Mouse (Mus musculus) left cerebral cortex, adult 9 months (tissue): Measurements from ENCODE around the gene Cacna1b.

Experiments
- DNase-seq, 2 experiments: peaks; one replicate each; pipeline ENCODE4 v3.0.0; 2022; ENCODE audit warnings: low spot score in 2 of 2

The Cacna1b gene

DNA sequence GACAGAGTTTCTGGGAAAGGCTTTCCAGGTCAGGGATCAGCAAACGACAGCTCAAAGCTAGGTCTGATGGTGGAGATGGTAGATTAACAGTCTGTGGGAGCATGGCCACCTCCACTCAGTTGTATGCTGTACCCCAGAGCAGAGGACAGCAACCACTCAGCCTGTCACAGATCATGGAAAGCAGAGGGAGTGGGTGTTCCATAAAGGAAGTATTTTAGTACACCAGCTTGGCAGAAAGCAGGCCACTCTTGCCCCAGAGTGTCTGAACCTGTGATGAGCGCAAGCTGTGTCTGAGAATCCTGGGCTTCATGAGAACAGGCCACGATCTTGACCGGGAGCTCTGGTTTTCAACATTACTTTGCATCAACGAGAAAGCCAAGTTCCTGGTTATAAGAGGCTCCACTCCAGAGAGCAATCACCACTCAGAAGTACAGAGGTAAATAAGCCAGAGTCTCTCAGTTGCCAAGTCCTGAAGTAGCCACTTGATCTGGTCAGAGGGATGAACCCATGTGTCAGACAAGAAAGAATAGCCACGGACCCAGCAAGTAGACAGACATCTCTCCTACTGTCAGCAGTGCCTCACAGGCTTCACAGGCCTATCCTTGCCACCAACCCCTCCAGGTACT is 103.7 kb downstream of the Cacna1b start:
- DNase-seq, result no peak

DNA sequence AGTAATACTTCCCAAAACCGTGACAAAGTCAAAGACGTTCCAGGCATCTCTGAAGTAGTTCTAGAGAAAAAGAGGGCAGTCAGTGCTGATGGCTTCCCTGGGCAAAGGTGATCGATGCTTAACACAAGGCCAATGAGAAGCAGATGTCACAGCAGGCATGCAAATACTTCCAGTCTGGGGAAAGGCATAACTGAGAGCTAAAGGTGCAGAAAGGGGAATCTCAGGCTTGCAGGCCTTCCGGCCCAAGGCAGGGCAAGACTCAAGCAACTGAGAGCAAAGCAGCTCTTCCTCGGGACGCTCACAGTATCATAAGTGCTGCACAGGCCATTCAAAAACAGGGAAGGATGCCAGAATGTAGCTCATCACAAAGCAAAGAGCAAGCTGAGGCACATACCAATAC is 114.4 kb downstream of the Cacna1b start:
- no peak for DNase-seq

DNA sequence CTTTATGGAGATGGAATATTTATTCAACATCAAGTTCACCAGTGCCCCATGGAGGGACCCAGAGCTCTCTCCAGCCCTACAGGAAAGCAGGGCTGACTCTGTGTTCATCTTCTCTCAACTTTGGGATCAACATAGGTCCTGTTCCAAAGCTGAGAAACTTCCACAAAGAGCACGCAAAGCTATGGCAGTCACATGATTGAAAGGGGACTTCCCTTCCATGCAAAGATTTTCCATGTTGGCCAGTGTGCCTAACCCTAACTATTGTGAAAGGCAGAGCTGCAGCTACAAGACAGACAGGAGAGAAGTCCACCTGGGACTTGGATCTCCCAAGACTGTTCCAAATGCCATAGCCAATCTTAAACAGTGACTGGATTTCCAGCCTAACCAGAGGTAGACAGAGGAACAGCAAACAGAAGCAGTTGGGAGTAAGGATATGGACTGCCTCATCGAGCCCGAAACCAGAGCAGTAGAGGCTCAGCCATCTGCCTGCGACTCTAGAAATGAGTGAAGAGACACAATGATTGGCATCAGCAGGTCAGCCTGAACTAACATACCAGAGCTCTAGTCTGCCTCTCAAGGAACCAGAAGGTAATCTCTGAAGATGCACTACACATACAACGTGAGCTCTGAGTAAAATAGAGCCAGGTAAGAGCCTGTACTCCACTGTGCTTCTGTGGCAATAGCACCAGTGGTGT is 116.4 kb downstream of the Cacna1b start:
- DNase-seq, result no peak

DNA sequence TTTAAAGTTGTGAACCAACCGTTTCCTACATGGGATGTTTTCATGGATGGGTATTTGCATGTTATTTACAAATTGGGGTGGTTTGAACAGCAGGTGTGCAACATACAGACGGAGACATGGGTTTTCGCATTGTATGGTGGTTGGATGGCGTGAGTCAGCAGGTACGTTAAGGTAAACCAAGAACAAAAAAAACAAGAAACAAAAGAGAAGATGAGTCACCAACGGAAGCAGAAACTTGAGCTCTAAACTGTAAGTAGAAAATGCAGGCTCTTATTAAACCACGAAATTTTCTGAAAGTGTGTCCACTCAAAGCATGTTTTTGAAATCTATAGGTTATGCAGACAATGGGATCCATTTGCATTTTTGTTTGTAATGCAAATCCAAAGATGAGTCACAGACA is 120.1 kb downstream of the Cacna1b start:
- DNase-seq, result no peak

DNA sequence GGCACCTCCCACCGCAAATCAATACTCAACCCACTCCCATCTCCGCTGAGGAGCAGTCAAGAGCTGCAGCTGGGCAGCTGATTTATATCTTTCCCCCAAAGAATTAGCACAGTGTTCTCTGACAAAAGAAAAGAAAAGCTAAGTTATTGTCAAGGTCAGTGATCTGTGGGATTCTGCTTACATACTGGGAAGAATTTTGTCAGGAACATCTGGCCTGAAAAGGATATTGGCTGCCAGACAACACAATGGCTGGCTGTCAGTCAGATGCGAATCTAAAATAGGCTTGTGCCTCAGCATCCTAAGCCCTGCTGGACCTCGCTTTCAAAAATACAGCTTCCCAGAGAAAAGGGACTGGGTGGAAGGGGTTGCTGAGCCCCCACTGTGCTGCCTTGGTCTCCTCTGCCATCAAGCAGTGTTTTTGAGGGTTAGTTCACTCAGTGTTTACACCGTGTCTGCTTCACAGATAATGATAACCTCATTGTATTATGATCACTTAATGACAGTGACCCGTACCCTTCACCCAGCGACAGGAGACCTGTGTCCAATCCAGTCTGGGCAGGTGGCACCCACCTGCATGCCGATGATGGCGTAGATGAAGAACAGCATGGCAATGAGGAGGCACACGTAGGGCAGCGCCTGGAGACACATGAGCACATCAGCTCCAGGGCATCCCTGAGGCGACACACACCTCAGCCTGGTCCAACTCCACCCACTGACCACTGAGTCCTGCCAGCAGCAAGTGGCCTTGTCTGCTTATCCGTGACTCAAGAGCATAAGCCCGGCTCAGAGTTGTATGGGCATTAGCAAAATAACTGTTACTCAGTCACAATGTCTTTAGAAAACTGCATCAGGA is 124.6 kb downstream of the Cacna1b start:
- DNase-seq, result no peak

DNA sequence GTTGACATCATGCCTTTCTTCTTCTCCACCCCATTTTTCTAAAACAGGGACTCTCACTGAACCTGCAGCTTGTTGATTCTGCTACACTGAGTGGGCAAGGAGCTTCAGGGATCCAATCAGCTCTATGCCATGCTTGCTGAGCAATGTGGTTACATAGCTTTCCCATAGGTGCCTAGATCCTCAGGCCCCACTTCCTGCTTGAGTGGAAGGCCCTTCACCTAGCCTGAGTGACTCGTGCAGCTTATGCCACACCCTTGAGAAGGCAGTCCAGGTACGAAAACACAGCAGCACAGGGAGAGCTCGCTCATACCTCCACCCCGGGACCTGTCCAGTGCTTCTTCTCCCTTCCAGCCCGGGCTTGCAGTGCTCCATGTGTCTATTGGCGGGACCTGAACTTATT is 129.3 kb downstream of the Cacna1b start:
- DNase-seq, result no peak

DNA sequence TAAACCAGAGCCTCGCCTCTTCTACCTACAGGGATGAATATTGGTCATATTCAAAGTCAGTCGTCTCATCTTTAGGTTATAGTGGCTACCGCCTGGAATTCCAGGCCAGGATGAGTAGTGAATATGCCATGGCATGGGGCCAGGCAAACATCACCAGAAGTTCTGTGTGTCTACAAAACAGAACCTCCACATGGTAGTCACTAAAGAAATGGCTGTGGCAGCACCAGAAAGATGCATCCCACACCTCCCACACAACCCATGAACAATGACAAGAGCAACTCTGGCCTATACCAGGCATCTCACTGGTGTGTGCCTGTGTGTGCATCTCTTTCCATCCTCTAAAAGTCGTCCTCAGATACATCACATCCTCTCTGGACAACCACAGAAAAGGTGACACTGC is 145.8 kb downstream of the Cacna1b start:
- no peak for DNase-seq

DNA sequence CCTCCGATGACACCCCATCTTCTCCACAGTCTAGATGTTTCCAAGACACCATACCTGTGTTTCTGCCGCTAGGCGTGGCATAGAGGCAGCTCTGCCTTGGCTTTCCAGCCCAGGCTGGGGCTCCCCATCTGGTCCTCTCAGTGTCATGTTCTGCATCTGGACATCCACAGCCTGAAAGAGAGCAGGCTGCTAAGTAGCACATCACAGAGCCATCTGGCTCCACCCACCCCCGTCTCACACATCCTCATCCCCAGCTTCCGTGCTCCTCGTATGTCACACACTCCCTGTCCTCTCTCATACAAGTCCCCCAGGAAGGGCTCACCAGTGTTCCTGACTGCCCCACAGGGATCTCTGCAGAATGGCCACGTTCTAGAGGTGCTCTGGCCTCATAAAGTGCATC is 153.2 kb downstream of the Cacna1b start:
- DNase-seq, result peak in 1 of 2 experiments; percentile 52

DNA sequence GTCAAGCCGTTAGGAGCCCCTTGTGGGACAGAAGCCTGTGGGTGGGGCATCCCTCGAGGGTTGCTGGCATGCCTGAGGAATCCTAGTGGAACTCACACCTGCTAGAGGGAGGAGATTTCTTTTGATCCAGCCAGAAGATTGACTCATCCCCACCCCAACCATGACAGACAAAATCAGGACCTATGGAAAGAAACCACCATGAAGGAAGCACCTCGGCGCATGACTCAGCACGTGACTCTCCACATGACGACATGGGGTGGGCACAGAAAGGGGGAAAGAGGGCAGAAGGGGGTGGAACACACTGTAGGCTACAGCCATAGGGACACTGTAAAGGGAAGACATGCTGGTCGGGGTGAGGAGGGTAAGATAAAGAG is 154.2 kb downstream of the Cacna1b start:
- no peak for DNase-seq

DNA sequence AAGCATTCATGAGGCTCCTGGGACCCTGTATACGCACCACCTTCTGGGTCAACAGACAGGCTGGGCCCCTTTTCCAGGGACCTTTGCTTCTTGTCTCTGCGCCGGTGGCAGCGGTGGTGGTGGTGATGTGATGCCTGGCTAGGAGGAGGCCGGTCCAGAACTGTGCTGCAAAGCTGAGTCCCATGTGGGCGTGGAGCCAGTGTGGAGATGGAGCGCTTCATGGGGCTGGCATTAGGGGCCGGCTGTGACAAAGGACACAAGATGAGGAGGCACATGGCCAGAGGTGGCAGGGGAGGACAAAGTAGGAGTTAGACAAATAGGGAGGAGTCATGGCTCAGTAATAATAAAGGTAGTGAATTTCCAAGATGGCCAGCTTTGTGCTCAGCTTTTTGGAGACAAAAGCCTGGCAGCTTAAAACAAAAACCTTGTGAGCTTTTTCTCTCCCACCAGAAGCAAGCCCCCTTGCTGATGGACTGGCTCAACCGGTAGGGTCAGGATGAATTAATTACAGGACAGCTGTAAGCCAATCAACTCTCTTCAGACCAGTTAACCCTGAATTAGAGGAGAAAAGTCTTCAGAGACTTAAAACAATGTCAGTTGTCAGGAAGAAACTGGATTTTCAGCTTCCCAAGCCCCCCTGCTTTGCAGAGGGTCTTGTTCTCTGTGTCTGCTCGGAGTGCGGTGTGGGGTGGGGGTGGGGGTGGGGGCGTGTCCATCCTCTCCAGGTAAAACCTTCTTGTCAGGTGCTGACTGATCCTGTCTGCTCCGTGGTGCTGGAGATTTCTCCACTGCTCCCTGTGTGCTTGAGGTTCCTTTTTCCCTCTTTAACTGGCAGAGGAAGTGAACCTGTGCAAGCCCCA is 154.8 kb downstream of the Cacna1b start:
- DNase-seq, result no peak

DNA sequence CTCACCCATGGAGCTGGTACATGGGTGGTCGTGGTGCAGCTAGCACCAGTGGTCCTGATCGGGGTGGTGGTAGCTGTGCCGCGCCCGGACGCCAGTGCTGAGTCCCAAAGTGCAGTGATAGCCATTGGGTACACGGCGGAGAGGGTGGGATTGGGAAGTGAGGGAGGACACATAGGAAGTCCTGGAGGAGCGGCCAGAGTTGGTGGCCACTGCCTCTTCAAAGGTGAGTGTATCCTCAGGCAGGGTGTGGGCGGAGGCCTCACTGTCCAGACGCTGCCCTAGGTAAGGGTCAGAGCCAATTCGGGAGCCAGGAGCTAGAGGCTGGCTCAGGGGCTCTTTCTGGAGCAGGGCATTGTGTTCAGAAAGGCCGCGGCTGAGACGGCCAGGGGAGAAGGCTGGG is 156.4 kb downstream of the Cacna1b start:
- DNase-seq, result no peak

DNA sequence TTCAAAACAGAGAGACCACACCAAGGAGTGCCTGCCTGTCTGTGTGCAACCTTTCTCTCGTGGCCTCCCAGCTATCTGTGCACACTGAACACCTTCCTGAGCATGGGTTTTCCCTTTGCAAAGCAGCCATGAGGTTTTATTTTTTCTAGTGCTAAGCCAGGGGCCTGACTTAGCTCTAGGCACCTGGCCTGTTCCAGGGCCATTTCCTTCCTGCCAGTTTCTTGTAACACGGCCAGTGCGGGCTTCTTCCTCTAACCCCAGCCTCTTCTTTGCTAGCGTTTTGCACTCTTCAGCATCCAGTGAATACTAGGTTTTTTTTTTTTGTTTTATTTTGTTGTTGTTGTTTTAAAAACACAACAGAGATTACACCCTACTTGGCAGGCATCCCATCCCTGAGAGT is 157.9 kb downstream of the Cacna1b start:
- no peak for DNase-seq

DNA sequence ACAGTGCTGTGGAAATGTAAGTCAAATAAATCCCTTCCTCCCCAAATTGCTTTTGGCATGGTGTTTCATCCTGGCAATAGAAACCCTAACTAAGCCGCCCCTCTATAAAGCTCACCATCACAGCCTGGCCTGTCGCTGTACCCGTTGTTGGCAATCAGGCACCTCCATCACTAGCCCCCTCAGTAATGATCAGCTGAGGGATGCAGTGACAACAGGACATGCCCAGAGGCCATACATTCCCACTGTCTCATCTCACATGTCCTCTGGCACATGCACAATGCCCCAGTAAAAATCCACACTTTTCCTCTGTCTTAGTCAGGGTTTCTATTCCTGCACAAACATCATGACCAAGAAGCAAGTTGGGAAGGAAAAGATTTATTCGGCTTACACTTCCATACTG is 173.5 kb downstream of the Cacna1b start:
- no peak for DNase-seq

DNA sequence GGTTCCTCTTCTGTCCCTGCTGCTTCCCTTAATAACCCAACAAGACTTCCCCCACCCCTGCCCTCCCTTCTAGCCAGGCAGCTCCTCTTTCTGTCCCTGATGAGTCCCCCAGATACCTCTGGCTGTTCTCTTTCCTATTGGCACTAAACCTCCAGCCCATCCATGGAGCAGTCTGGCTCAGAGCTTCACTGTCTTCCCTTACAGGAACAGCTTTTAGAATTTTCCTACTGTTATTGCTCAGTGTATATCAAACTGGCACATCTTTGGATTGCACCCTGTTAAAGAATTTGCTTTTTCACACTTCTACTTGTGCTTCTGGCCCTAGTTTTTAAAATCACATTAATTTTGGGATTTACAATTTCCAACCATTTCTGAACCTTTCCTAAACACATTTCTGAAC is 175.0 kb downstream of the Cacna1b start:
- no peak for DNase-seq

DNA sequence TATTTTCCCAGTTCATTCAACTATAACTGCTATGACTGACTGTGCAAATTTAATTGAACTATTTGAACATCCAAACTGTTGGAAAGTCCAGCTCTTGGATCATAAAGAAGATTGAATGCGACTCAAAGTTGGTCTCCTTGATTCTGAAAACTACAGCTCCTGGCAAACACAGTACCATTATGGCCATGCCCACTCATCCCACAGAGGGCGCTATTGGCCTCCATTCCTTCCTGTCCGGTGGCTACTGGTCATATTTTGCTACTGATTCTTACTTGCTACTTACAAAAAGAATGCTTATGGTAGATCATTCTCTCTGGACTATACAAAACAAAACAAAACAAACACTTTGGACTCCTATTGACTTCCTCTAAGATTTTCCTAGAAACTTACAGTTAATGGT is 188.3 kb downstream of the Cacna1b start:
- peak in 1 of 2 experiments; percentile 76 for DNase-seq

DNA sequence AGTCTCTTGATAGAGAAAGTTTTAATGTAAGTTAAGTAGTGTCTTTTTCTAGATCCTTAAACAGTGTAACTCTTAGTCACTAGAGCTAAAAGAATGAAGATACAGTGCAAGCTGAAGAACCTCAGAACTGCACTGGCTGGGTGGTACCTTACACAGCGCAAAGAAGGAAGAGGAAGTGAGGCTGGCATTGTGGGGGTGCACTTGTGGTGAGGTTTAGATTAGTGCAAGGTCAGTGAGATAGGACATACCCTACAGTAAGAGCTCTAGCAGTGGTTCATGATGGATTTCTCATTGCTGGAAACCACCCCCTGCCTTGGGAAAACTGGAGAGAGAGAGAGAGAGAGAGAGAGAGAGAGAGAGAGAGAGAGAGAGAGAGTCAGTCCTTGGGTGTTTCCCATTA is 192.0 kb downstream of the Cacna1b start:
- DNase-seq, result no peak

DNA sequence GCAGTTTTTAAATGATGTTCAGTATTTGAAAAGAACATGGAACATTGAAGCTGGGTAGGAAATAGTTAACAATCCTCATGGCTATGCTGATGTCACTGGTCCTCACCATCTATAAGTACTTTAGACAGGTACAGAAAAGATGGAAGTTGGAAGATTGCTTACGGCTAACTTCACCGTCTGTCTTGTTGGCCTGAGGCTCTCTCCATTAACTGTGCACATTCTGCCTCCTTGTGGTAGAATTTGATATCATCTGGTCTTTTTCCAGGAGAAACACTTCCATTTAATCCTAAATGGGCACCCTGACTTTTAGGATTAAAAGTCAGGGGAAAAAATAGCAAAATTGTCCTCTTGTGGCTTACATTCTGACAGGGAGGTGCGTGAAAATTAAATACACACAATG is 194.4 kb downstream of the Cacna1b start:
- peak in 1 of 2 experiments; percentile 57 for DNase-seq

DNA sequence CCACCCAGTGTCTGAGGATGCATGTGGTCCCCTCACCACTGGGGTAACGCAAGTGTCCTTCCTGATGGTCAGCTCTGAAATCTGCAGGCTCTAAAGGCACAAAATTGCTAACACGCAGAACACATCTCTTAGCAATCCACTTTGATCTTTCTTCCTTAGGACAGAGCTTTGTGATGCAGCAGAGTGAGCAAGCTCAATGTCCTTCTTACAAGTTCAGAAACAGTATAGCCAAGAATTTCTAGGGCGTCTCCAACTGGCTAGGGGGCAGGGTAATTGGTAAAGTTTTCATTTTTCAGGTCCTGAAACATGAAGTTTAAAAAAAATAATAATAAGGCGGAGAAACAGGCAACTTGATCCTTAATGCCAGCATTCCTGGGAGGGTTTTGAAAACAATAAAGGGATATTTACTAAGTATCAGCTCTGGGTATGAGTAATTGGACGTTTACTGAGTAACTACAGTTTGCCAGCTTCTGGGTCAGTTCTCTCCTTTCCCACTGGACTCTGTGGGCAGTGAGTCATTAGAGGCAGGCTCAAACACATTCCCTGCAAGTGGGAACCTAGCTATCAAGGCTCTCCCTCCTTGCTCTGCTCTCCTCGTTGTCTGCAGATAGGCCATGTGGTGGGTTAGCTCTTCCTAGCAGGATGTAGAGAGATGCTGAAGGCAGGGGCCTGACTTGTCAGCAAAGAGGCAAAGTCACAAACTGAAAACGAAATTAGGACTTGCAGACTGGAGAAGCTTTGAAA is 200.2 kb downstream of the Cacna1b start:
- no peak for DNase-seq

DNA sequence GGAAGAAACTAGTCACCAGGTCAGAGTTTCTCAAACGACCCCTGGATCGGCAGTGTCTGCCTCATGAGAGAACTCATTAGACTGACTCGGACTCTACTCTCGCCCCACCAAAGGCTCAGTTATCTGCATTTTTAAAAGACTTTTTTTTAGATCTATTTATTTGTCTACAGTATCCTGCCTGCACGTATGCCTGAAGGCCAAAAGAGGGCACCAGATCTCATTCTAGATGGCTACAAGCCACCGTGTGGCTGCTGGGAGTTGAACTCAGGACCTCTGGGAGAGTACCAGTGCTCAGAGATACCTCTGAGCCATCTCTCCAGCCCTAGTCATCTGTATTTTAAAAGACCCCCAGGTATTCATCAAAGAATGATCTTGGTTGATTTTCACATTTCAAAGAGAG is 201.0 kb downstream of the Cacna1b start:
- DNase-seq, result no peak

DNA sequence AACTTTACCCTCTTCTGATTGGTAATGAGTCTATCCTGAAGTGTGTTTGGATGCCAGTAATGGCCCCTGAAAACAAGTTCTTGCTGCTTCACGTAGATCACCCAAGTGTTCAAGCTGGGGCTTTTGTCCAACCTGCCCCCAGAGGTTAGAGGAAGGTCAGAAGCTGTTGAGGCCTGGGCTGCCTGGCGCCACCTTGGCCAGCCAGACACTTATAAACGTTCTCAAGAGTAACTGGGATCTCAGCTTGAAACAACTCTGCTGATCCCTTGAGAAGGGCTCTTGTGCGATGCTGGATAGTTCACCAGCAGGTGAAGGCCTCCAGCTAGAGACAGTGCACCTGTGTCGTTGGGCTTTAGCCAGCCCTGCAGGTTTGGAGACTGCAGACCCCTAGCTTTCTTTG is 202.8 kb downstream of the Cacna1b start:
- no peak for DNase-seq

DNA sequence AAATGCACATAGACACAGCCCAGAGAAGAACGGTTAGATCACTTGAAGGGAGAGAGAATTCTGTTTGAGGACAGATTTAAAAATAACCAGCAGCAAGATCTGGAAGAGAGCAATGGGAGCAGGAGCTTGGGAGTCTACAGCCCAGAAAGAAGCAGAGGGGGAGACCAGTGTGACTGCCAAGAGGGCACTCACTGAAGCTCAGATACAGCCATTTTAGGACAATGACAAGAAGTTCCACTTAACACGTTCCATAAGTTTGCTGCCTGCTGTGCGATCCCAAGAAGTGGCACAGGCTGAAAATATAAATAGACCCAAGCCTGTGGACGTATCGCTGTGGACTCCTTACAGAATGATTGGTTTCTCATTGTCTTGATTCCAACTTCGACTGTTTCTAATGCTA is 206.6 kb downstream of the Cacna1b start:
- no peak for DNase-seq
